Mouse (Mus musculus) thymus, adult 2 months (tissue): ENCODE measurements around the gene Myo18a. TPM values are rescaled to one million over a fixed set of nuclear protein-coding genes. Genes with fewer than 3 reads are reported as not detected.

Experiments
- DNase-seq: peaks from one replicate; pipeline ENCODE4 v3.0.0; 2021
- H3K27ac ChIP-seq: fragments of 200-500 bp; 2 replicates; pipeline ENCODE4 v1.5.1; 2012; ENCODE audit warnings: low read length, control low read depth; ENCODE audit not compliant: control insufficient read depth, insufficient read depth
- H3K27me3 ChIP-seq: fragments of 200-500 bp; 2 replicates; pipeline ENCODE4 v1.6.1; 2012; ENCODE audit warnings: mild to moderate bottlenecking, low read length, moderate library complexity, mixed read lengths; ENCODE audit not compliant: control insufficient read depth, insufficient read depth
- H3K36me3 ChIP-seq: fragments of 200-500 bp; 2 replicates; pipeline ENCODE4 v1.6.1; 2012; ENCODE audit warnings: mild to moderate bottlenecking, low read length, moderate library complexity; ENCODE audit not compliant: control insufficient read depth, insufficient read depth
- H3K4me1 ChIP-seq: fragments of 200-500 bp; replicated peaks from 2 replicates; pipeline ENCODE4 v1.6.1; 2012; ENCODE audit warnings: low read length; ENCODE audit not compliant: control insufficient read depth, insufficient read depth
- H3K4me3 ChIP-seq: fragments of 200-500 bp; 2 replicates; pipeline ENCODE4 v1.5.1; 2012; ENCODE audit warnings: mild to moderate bottlenecking, low read length, control low read depth, moderate library complexity; ENCODE audit not compliant: control insufficient read depth, insufficient read depth
- CTCF ChIP-seq: fragments of 200-500 bp; IDR thresholded peaks from 2 replicates; pipeline ENCODE4 v1.5.1; 2012; ENCODE audit warnings: mild to moderate bottlenecking, control low read depth, low read length, moderate library complexity, borderline replicate concordance; ENCODE audit not compliant: control insufficient read depth, poor library complexity, insufficient read depth; ENCODE audit errors: extremely low read depth
- POLR2A ChIP-seq: fragments of 200-500 bp; IDR thresholded peaks from 2 replicates; pipeline ENCODE4 v1.6.1; 2012; ENCODE audit warnings: mild to moderate bottlenecking, low read length, control low read depth, moderate library complexity; ENCODE audit not compliant: control insufficient read depth, poor library complexity, insufficient read depth; ENCODE audit errors: extremely low read depth
- WGBS: fragments of 180-500 bp; shearing (Covaris S2); methylation state at CpG from one replicate; pipeline ENCODE4 v1.1.7; 2018; 5-methylcytosine and 5-hydroxymethylcytosine counted together
- polyA plus RNA-seq: library from polyadenylated mRNA; depleted of rRNA; stranded (reverse); fragments of >200 nt; gene quantifications from 2 replicates; pipeline ENCODE4 v1.2.3, GENCODE M21; 2012

The Myo18a gene
- polyA plus RNA-seq, 1 experiment = 105 TPM

- Histone ChIP-seq H3K4me1 (peaks cover 53% of the 10 kb centered on the region), H3K27ac (no peak overlapping the region), H3K27me3 (no peaks in the 10 kb centered on the region), H3K36me3 (no peaks in the 10 kb centered on the region), H3K4me3 (no peak overlapping the region)
- WGBS = 13% methylated on average over 1 of the region's 2 CpGs
- DNase-seq = no peak
- TF ChIP-seq CTCF = no peak
- no peak for TF ChIP-seq POLR2A
Observed at GRCm38 (mm10) chr11:77889484-77889883, 126.4 kb downstream of the Myo18a start.

- Histone ChIP-seq H3K4me3 (no peak overlapping the region), H3K36me3 (no peaks in the 10 kb centered on the region), H3K27ac (no peak overlapping the region), H3K27me3 (no peaks in the 10 kb centered on the region), H3K4me1 (peaks cover 41% of the 10 kb centered on the region)
- no peak for DNase-seq
- 74% methylated on average over 2 of the region's 2 CpGs for WGBS
- TF ChIP-seq POLR2A (no peak), CTCF (no peak)
Observed at GRCm38 (mm10) chr11:77890648-77891258, 127.7 kb downstream of the Myo18a start.

- Histone ChIP-seq H3K4me1 (peaks cover 29% of the 10 kb centered on the region), H3K36me3 (no peaks in the 10 kb centered on the region), H3K27ac (no peak overlapping the region), H3K4me3 (no peak overlapping the region), H3K27me3 (no peaks in the 10 kb centered on the region; the same call in 1 of the 2 replicates)
- 79% methylated on average over 5 of the region's 5 CpGs for WGBS
- TF ChIP-seq POLR2A = no peak
- TF ChIP-seq CTCF = no peak
- DNase-seq = no peak
Observed at GRCm38 (mm10) chr11:77892883-77893282, 129.8 kb downstream of the Myo18a start.

GRCm38 (mm10) chr11:77893283-77893682, 130.2 kb downstream of the Myo18a start:
- H3K4me1 ChIP-seq = peaks cover 26% of the 10 kb centered on the region
- DNase-seq = no peak
- WGBS = 92% methylated on average over 6 of the region's 6 CpGs
- H3K4me3 ChIP-seq = no peak overlapping the region
- H3K27me3 ChIP-seq = no peaks in the 10 kb centered on the region; the same call in 1 of the 2 replicates
- no peak overlapping the region for H3K27ac ChIP-seq
- no peak for TF ChIP-seq CTCF
- no peak for TF ChIP-seq POLR2A
- H3K36me3 ChIP-seq = no peaks in the 10 kb centered on the region

DNA sequence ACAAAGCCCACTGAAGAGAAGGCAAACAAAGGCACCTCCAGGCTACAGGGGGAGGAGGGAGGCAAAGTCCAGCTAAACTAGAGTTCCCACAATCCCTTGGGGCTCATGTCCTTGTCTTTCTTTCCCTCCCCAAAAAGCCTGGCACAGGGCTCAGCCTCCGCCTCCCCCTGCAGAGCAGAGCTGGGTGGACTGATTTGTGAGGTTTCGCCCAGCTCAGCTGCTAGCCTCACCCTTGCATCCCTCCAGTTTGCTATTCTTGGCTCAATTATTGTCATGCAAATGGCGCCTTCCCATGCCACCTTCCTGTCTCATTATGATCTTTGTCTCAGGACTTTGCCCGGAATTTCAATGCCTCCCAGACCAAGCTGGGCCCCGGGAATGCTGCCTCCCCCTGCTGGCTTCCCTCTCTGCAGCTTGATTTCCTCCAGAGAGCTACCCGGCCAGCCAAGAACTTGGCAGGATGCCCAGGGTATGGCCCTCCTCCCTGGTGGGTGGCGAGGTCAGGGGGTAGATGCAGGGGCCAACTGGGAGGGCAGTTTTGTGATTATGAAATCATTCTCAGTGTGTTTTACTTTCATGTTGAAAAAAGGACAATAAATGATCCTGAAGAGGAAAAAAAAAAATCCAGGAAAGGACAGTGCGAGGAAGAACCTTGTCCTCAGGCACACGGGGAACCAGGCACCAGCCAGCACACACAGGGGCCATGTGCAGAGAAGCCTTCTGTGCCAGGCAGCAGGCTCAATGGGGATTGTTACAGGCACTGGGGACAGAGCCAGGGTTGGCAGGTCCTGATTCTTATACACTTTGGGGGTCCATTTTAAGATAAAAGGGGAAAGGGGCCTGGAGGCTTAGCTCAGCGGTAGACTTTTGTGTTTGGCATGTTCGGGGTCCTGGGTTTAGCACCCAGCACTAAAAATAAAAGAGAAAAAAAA, 131.0 kb downstream of the Myo18a start, which contains the start of gene Pipox:
Gene Pipox, minus strand, starts transcription at position 310 of the 932 bp plus-strand sequence.
- Histone ChIP-seq H3K27ac (no peak within 1 kb of the TSS), H3K4me1 (peaks cover 19% of the 10 kb centered on the region), H3K27me3 (no peaks in the 10 kb centered on the region; the same call in 1 of the 2 replicates), H3K4me3 (no peak within 1 kb of the TSS), H3K36me3 (no peaks in the 10 kb centered on the region)
- TF ChIP-seq CTCF (no peak), POLR2A (no peak)
- WGBS = 47% methylated on average over 11 of the region's 11 CpGs
- DNase-seq = no peak

DNA sequence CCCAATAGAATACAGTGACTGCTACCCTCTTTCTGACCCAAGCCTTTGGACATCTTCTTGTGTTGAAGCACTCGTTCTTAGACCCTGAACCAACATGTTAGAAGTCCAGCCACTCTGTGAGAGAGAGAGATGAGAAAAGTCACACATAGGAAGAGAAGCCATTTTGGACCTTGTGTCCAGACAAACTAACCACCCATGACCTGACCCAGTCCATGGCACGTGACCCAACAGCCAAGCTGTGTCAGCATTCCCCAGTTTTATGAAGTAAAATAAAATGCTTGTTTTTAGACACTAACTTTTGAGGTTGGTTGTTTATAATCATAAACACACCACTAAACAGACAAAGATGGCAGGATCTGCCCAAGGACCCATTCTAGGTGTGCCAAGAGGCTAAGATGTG, 131.9 kb downstream of the Myo18a start:
- WGBS = 93% methylated on average over 2 of the region's 2 CpGs
- Histone ChIP-seq H3K27me3 (no peaks in the 10 kb centered on the region; the same call in 1 of the 2 replicates), H3K4me1 (peaks cover 17% of the 10 kb centered on the region), H3K36me3 (no peaks in the 10 kb centered on the region), H3K4me3 (no peak overlapping the region), H3K27ac (no peak overlapping the region)
- TF ChIP-seq POLR2A = no peak
- no peak for TF ChIP-seq CTCF
- DNase-seq = no peak
